Mouse (Mus musculus) forebrain, embryonic 10.5 days (tissue): ENCODE measurements around the gene Dcbld2. TPM values are rescaled to one million over a fixed set of nuclear protein-coding genes. Genes with fewer than 3 reads are reported as not detected.
A peak's percentile ranks its signal among the peaks of the same experiment; 100 is the strongest.
"Not testable (repeated sequence)": the region's sequence is repeated elsewhere in the genome, so short reads cannot be mapped to it uniquely, and the experiment has no call there.

Experiments used
- DNase-seq: peaks from one replicate; pipeline ENCODE4 v3.0.0-alpha.2; 2017; ENCODE audit warnings: low spot score; ENCODE audit errors: extremely low spot score
- H3K27ac ChIP-seq: fragments of 300-500 bp; sonication (generic); 2 replicates; pipeline ENCODE4 v1.5.1; 2016; ENCODE audit warnings: mild to moderate bottlenecking
- H3K27me3 ChIP-seq: fragments of 300-500 bp; sonication (generic); 2 replicates; pipeline ENCODE4 v1.6.1; 2016; ENCODE audit warnings: mild to moderate bottlenecking; ENCODE audit not compliant: poor library complexity, severe bottlenecking
- H3K36me3 ChIP-seq: fragments of 300-500 bp; sonication (generic); replicated peaks from 2 replicates; pipeline ENCODE4 v1.6.1; 2016; ENCODE audit warnings: mild to moderate bottlenecking, moderate library complexity
- H3K4me1 ChIP-seq: fragments of 300-500 bp; sonication (generic); 2 replicates; pipeline ENCODE4 v1.6.1; 2016
- H3K4me3 ChIP-seq: fragments of 300-500 bp; sonication (generic); 2 replicates; pipeline ENCODE4 v1.5.1; 2016; ENCODE audit warnings: mild to moderate bottlenecking, moderate library complexity
- H3K9me3 ChIP-seq: fragments of 300-500 bp; sonication (generic); 2 replicates; pipeline ENCODE4 v1.6.1; 2016; ENCODE audit warnings: mild to moderate bottlenecking, moderate library complexity
- WGBS: fragments of 180-500 bp; shearing (Covaris S2); methylation state at CpG from one replicate; pipeline ENCODE4 v1.1.7; 2016; 5-methylcytosine and 5-hydroxymethylcytosine counted together
- polyA plus RNA-seq: library from polyadenylated mRNA; unstranded; fragments of >200 nt; fragmentation: Nextera tagmentation; extraction: Ambion mirVana; gene quantifications from 2 replicates; pipeline ENCODE4 v1.2.1, GENCODE M21; 2016

Dcbld2 gene
- polyA plus RNA-seq, 1 experiment from 2014 or later: 8.5 TPM

DNA sequence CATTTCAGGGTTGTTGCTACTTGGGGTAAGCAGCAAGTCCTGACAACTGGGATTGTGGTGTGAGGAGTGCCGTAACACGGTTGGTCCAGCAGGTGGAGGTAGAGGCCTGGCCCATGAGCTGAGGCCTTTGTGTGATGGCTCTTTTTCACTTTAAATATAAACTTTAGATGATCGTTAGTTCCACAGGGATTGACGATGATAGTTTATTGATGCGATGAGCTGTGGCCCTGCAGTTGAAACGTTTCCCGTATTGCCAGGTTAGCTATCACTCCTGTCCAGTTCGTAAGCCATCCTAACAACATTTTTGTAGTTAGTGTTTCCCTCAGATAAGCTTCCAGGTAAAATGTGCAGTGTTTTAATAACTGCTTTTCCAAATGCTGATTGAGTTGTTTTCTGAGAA is 46.4 kb downstream of the Dcbld2 start:
- DNase-seq: peak; percentile 38
- Histone ChIP-seq H3K27ac (no peak overlapping the region), H3K9me3 (no peaks in the 10 kb centered on the region), H3K4me1 (no peaks in the 10 kb centered on the region), H3K27me3 (no peaks in the 10 kb centered on the region), H3K4me3 (no peak overlapping the region), H3K36me3 (peaks cover 71% of the 10 kb centered on the region)
- WGBS: 83% methylated on average over 8 of the region's 8 CpGs

DNA sequence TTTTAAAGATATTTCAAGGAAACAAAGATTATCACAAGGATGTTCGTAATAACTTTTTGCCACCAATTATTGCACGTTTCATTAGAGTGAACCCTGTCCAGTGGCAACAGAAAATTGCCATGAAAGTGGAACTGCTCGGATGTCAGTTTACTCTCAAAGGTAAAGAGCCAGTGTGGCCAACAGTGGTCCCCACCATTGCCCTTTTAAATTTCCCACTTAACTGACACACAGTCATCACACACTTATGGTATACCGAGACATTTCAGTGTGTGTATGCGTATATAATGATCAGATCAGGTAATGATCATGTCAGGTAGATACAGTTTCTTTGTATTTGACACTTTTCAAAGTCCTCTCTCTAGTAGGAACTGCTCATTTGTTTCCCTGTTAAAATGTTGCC is 46.9 kb downstream of the Dcbld2 start:
- Histone ChIP-seq H3K27me3 (no peaks in the 10 kb centered on the region), H3K36me3 (peaks cover 71% of the 10 kb centered on the region)
- 89% methylated on average over 5 of the region's 5 CpGs for WGBS

DNA sequence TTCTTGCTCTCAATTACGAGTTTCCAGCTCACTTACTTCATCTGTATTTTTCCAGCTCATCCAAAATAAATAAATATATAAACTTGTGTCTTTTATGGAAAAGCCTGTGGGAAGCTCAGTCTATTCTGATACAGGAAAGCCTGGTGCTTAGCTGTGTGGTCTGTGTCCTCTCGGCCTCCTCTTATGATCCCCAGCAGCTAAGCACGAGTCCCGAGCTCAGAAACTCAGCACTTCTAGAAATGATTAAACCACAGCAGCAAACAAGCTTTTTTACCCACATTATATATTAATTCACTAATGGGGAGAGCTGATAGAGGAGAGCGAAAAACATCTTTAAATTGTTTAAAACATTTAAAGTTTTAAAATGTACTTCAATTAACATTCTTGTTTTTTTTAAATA is 48.2 kb downstream of the Dcbld2 start:
- Histone ChIP-seq H3K36me3 (peaks cover 71% of the 10 kb centered on the region), H3K4me3 (no peak overlapping the region), H3K27ac (no peak overlapping the region), H3K27me3 (no peaks in the 10 kb centered on the region), H3K9me3 (no peaks in the 10 kb centered on the region), H3K4me1 (no peaks in the 10 kb centered on the region)
- WGBS: 93% methylated on average over 5 of the region's 5 CpGs
- DNase-seq: no peak

More for the DNA sequence above, 46.9 kb downstream of the Dcbld2 start:
- DNase-seq: no peak
- Histone ChIP-seq H3K27ac (no peak overlapping the region), H3K9me3 (no peaks in the 10 kb centered on the region), H3K4me1 (no peaks in the 10 kb centered on the region), H3K4me3 (no peak overlapping the region)

DNA sequence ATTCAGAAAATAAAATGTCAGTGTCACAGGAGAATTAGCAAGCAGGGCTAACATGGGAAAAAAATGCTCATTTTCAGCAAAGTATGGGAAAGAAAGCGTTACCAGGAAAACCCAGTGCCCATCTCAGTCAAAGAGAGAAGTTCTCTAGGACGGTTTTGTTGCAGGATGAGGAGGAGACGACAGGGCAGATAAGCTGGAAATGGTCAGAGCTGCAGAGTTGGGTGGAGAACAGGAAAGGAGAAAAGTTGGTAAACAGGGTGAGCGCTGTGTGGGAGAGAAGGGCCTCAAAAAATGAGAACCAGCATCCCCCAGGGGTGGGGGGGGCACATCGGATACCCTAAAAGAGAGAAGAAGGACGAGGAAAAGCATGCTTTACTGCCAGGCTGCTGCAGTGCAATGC is 48.7 kb downstream of the Dcbld2 start:
- no peak for DNase-seq
- H3K36me3 ChIP-seq: peaks cover 69% of the 10 kb centered on the region
- no peaks in the 10 kb centered on the region for H3K4me1 ChIP-seq
- WGBS: 91% methylated on average over 6 of the region's 6 CpGs
- no peaks in the 10 kb centered on the region for H3K9me3 ChIP-seq
- no peak overlapping the region for H3K4me3 ChIP-seq
- H3K27me3 ChIP-seq: no peaks in the 10 kb centered on the region
- no peak overlapping the region for H3K27ac ChIP-seq

DNA sequence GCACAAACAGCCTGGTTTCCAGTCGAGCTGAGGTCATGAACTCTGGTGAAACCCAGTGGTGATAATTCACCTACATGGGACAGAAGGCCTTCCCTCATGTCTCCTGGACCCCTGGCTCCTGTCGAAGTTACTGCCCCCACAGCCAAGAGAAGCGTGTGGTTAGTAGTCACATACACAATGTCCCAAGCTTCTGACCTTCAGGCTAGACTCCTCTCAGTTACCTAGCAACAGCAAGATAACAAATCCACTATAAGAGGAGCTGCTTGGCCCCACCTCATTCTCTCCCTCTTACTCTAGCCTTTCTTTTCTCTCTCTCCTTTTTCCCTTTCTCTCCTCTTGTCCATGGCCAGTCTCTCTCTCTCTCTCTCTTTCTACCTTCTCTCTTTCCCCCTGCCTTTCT is 51.7 kb downstream of the Dcbld2 start:
- not testable (repeated sequence) for H3K27me3 ChIP-seq, DNase-seq, H3K9me3 ChIP-seq, H3K4me1 ChIP-seq, H3K27ac ChIP-seq, H3K4me3 ChIP-seq
- 70% methylated on average over 3 of the region's 3 CpGs for WGBS
- H3K36me3 ChIP-seq: peaks cover 84% of the 10 kb centered on the region

DNA sequence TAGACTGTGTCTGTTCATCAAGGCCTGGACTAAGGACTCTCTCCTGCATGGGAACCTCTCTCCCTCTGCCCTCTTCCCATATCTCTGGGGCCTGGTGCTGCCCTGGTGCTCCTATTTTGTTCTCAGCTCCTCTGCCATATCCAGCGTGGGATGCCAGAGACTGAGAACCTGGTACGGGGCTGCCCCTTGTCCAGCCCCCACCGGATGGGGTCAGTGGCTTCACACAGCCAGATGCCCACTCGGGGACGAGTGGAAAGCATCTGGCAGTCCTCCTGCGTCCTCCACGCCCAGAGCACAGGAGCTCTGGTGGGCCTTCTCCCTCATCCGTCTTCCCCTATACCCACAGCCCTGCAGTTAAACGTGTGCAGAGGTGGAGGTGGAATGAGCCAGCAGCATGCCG is 52.1 kb downstream of the Dcbld2 start:
- H3K9me3 ChIP-seq: no peaks in the 10 kb centered on the region
- H3K4me1 ChIP-seq: no peaks in the 10 kb centered on the region
- no peaks in the 10 kb centered on the region for H3K27me3 ChIP-seq
- 93% methylated on average over 10 of the region's 10 CpGs for WGBS
- H3K36me3 ChIP-seq: peaks cover 88% of the 10 kb centered on the region
- no peak overlapping the region for H3K27ac ChIP-seq
- H3K4me3 ChIP-seq: no peak overlapping the region
- DNase-seq: no peak

DNA sequence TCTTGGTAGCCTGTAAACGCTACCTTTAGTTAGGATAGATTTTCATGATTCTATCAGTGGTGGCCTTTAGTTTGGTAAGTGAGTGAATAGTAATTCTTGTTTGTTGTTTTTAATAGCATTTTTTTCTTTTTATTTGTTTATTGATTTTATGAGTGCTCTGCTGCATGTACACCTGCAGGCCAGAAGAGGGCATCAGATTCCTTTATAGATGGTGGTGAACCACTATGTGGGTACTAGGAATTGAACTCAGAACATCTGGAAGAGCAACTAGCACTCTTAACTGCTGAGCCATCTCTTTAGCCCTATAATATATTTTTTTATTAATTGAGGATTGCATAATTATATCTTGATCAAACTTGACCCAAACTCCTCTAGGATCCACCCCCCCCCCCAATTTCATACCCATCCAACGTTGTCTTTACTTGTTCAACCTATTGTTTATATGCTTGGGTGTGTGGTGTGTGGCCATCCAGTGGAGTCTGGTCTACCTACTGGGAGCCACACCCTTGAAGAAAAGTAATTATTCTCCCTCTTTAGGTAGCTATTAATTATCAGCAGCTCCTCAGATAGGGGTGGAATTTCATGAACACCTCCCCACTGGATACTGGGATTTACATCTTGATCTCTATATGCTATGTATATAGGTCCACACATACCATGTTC is 53.7 kb downstream of the Dcbld2 start:
- WGBS: 91% methylated on average over 2 of the region's 2 CpGs
- H3K4me1 ChIP-seq: no peaks in the 10 kb centered on the region
- H3K27me3 ChIP-seq: no peaks in the 10 kb centered on the region
- no peaks in the 10 kb centered on the region for H3K9me3 ChIP-seq
- peaks cover 95% of the 10 kb centered on the region for H3K36me3 ChIP-seq
- H3K4me3 ChIP-seq: no peak overlapping the region
- no peak overlapping the region for H3K27ac ChIP-seq
- no peak for DNase-seq

DNA sequence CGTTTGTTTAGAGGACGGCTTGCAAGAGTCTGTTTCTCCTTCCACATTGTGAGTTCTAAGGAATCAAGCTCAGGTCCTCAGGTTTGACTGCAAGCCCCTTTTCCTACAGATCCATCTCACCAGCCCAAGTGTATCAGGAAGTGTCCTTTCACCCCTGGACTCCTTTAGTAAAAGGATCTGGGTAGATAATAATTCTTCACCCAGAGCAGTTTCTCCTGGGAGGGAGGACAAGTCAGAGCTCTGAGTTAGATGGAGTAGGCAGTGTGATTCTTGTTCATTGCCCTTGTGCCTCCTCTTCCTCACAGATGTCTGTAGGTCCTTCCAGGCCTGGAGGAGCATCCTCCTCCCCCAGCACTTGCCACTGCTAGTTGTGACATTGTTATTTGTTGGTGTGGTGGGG is 54.3 kb downstream of the Dcbld2 start:
- H3K9me3 ChIP-seq: no peaks in the 10 kb centered on the region
- DNase-seq: no peak
- no peak overlapping the region for H3K27ac ChIP-seq
- H3K4me1 ChIP-seq: no peaks in the 10 kb centered on the region
- 91% methylated on average over 2 of the region's 2 CpGs for WGBS
- H3K4me3 ChIP-seq: no peak overlapping the region
- H3K27me3 ChIP-seq: no peaks in the 10 kb centered on the region
- peaks cover 95% of the 10 kb centered on the region for H3K36me3 ChIP-seq

DNA sequence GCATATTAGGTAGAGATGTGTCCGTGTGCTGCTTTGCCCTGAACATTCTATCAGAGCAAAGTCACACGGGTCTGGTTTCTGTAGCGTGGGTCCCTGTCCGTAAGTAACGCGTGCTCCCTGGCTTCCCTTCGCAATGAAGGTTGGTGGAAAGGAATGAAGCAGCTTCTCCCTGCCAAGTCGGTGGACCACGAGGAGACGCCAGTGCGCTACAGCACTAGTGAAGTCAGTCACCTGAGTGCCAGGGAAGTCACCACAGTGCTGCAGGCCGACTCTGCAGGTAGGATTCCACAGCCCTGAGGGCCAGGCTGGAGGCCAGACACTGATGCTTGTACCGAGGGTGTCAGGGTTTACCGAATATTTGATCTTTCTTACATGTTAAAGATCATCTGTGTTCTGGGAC is 55.8 kb downstream of the Dcbld2 start:
- Histone ChIP-seq H3K4me3 (no peak overlapping the region), H3K4me1 (no peaks in the 10 kb centered on the region), H3K27ac (no peak overlapping the region), H3K27me3 (no peaks in the 10 kb centered on the region), H3K36me3 (peaks cover 89% of the 10 kb centered on the region), H3K9me3 (no peaks in the 10 kb centered on the region)
- 95% methylated on average over 14 of the region's 14 CpGs for WGBS
- no peak for DNase-seq

DNA sequence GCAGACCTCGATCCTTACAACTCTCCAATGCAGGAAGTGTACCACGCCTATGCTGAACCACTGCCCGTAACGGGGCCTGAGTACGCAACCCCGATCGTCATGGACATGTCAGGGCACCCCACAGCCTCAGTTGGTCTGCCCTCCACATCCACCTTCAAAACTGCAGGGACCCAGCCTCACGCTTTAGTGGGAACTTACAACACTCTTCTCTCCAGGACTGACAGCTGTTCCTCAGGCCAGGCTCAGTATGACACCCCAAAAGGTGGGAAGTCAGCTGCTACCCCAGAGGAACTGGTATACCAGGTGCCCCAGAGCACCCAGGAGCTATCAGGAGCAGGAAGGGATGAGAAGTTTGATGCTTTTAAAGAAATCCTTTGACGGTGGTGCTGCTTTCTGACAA is 57.2 kb downstream of the Dcbld2 start:
- 93% methylated on average over 9 of the region's 9 CpGs for WGBS
- DNase-seq: no peak
- no peaks in the 10 kb centered on the region for H3K4me1 ChIP-seq
- H3K27me3 ChIP-seq: no peaks in the 10 kb centered on the region
- no peak overlapping the region for H3K27ac ChIP-seq
- H3K4me3 ChIP-seq: no peak overlapping the region
- peaks cover 83% of the 10 kb centered on the region for H3K36me3 ChIP-seq
- H3K9me3 ChIP-seq: no peaks in the 10 kb centered on the region

DNA sequence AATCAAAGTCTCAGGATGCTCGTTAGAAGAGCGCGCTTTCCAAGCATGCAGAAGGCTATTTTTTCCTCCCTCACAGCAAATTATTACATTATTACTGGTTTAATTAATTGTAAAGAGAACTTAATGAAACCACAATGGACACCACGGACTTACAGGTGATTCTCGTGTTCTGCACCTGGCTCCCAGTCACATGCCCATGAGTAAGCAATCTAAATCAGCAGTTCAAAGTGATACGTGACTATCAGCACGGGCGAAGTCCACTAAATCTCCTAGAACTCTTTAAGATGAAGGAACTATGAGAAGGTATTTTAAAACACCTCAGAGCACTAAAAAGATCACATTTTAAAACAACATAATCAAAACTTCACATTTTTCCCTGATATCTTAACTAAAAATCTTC is 61.8 kb downstream of the Dcbld2 start:
- Histone ChIP-seq H3K27ac (no peak overlapping the region), H3K36me3 (peaks cover 69% of the 10 kb centered on the region)
- 89% methylated on average over 8 of the region's 8 CpGs for WGBS

DNA sequence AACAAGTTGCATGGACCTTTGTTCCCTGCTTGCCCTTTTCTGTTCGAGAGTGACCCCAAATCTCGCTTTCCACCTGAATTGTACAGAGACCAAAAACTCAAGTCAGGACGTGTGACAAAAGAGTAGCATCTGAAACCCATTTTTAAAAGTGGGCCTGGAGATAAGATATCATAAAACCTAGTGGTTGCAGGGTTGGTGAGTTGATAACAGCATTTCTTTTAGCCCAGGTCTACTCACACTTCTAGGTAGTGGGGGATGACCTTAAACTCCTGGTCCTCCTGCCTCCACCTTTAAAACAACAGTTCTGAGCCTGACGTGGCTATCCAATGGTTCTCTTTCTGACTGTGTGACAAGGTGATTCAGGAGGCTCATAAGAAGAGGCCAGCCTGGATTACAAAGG is 62.6 kb downstream of the Dcbld2 start:
- H3K27me3 ChIP-seq: no peaks in the 10 kb centered on the region
- no peaks in the 10 kb centered on the region for H3K9me3 ChIP-seq
- no peak overlapping the region for H3K4me3 ChIP-seq
- no peak overlapping the region for H3K27ac ChIP-seq
- peaks cover 3% of the 10 kb centered on the region; the same call in 1 of the 2 replicates for H3K4me1 ChIP-seq
- WGBS: 88% methylated on average over 4 of the region's 4 CpGs
- peaks cover 61% of the 10 kb centered on the region for H3K36me3 ChIP-seq
- DNase-seq: no peak

More for the DNA sequence above, 61.8 kb downstream of the Dcbld2 start:
- Histone ChIP-seq H3K9me3 (no peaks in the 10 kb centered on the region), H3K4me1 (peaks cover 3% of the 10 kb centered on the region; the same call in 1 of the 2 replicates), H3K27me3 (no peaks in the 10 kb centered on the region), H3K4me3 (no peak overlapping the region)
- no peak for DNase-seq

DNA sequence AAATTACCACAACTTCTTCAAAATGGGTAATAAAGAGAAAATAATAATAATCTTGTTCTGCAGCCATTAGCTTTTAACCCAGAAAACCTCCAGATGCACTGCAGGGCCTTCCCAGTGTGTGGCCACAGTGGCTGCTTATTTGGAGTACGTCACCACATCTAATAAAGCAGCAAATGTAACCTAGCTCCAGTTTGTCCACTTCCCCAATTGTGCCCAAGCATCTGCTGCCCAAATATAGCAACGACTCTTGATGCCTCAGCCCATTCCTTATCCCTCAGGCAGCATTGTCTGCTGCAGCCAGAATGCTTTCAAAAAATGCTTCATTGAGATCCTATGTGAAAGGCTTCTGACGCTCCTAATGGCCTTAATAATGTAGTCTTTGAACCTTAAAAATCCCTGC is 66.6 kb downstream of the Dcbld2 start:
- Histone ChIP-seq H3K4me1 (peaks cover 3% of the 10 kb centered on the region; the same call in 1 of the 2 replicates), H3K36me3 (peaks cover 47% of the 10 kb centered on the region), H3K9me3 (peaks cover 8% of the 10 kb centered on the region), H3K27ac (no peak overlapping the region), H3K27me3 (no peaks in the 10 kb centered on the region), H3K4me3 (no peak overlapping the region)
- 55% methylated on average over 3 of the region's 3 CpGs for WGBS
- DNase-seq: no peak
